Comparison of ENCODE assay signal across 38 mouse cellular contexts in genomic region chr12:58232489-58232888, GRCm38 (mm10). TPM values are rescaled to one million over a fixed set of nuclear protein-coding genes. Genes with fewer than 3 reads are reported as not detected.
"Had no signal": no experiment of that assay in that cellular context is flagged by ENCODE, and none has a peak within 500 bp of the region (broad histone marks: within the 10 kb centered on the region; RNA-seq: fewer than 3 reads in every experiment).

No protein-coding gene starts in this region.

- H3K27me3 ChIP-seq: limb, embryonic 12.5 days; limb, embryonic 13.5 days; limb, embryonic 15.5 days; liver, embryonic 12.5 days; liver, embryonic 13.5 days; liver, embryonic 15.5 days; lung, embryonic 15.5 days; megakaryocyte, embryonic 14.5 days; midbrain, embryonic 12.5 days; midbrain, embryonic 13.5 days; midbrain, embryonic 15.5 days; neural tube, embryonic 12.5 days had no signal

- ATAC-seq: liver, embryonic 12.5 days; liver, postnatal 0 days; lung, postnatal 0 days; midbrain, embryonic 13.5 days; midbrain, embryonic 15.5 days; midbrain, embryonic 16.5 days had no signal

- H3K9me3 ChIP-seq: limb, embryonic 10.5 days; limb, embryonic 12.5 days; limb, embryonic 13.5 days; limb, embryonic 15.5 days; liver, embryonic 12.5 days; liver, embryonic 13.5 days; liver, embryonic 15.5 days; lung, embryonic 15.5 days; megakaryocyte, embryonic 14.5 days; midbrain, embryonic 10.5 days; midbrain, embryonic 12.5 days; midbrain, embryonic 13.5 days; midbrain, embryonic 15.5 days; neural tube, embryonic 12.5 days had no signal

- H3K27ac ChIP-seq: limb, embryonic 10.5 days; limb, embryonic 12.5 days; limb, embryonic 13.5 days; limb, embryonic 15.5 days; liver, embryonic 12.5 days; liver, embryonic 13.5 days; liver, embryonic 14.5 days; liver, embryonic 15.5 days; lung, embryonic 15.5 days; macrophage; midbrain, embryonic 10.5 days; midbrain, embryonic 12.5 days; midbrain, embryonic 13.5 days; midbrain, embryonic 15.5 days; neural tube, embryonic 12.5 days had no signal

- H3K36me3 ChIP-seq: limb, embryonic 10.5 days; limb, embryonic 12.5 days; limb, embryonic 13.5 days; limb, embryonic 15.5 days; liver, embryonic 12.5 days; liver, embryonic 13.5 days; liver, embryonic 15.5 days; lung, embryonic 15.5 days; midbrain, embryonic 10.5 days; midbrain, embryonic 12.5 days; midbrain, embryonic 13.5 days; midbrain, embryonic 15.5 days; neural tube, embryonic 12.5 days had no signal

- DNase-seq: left cerebral cortex, postnatal 4 days; liver; liver, embryonic 13.5 days; liver, postnatal 0 days; lung, adult 18-20 months; lung, adult 2 months; lung, embryonic 14.5 days; lung, postnatal 10 days; lung, postnatal 14 days; lung, postnatal 36 days; lung, postnatal 4 days; midbrain, embryonic 14.5 days had no signal

- H3K4me2 ChIP-seq: limb, embryonic 12.5 days; limb, embryonic 13.5 days; limb, embryonic 15.5 days; liver, embryonic 11.5 days; liver, embryonic 12.5 days; liver, embryonic 13.5 days; liver, embryonic 15.5 days; lung, embryonic 14.5 days; lung, embryonic 15.5 days; midbrain, embryonic 11.5 days; midbrain, embryonic 12.5 days; midbrain, embryonic 13.5 days; midbrain, embryonic 15.5 days; neural tube, embryonic 12.5 days had no signal

- H3K4me3 ChIP-seq: limb, embryonic 10.5 days; limb, embryonic 12.5 days; limb, embryonic 13.5 days; limb, embryonic 15.5 days; liver, embryonic 12.5 days; liver, embryonic 13.5 days; liver, embryonic 15.5 days; lung, embryonic 15.5 days; megakaryocyte, embryonic 14.5 days; midbrain, embryonic 10.5 days; midbrain, embryonic 12.5 days; midbrain, embryonic 13.5 days; midbrain, embryonic 15.5 days; myocyte; neural tube, embryonic 12.5 days had no signal

- H3K4me1 ChIP-seq: limb, embryonic 10.5 days; limb, embryonic 12.5 days; limb, embryonic 13.5 days; limb, embryonic 15.5 days; liver, embryonic 12.5 days; liver, embryonic 13.5 days; liver, embryonic 15.5 days; lung, embryonic 15.5 days; megakaryocyte, embryonic 14.5 days; midbrain, embryonic 10.5 days; midbrain, embryonic 12.5 days; midbrain, embryonic 13.5 days; midbrain, embryonic 15.5 days; neural tube, embryonic 12.5 days had no signal

- H3K9ac ChIP-seq: limb, embryonic 12.5 days; limb, embryonic 13.5 days; limb, embryonic 15.5 days; liver, embryonic 12.5 days; liver, embryonic 13.5 days; liver, embryonic 14.5 days; liver, embryonic 15.5 days; liver, postnatal 0 days; lung, embryonic 14.5 days; lung, embryonic 15.5 days; midbrain, embryonic 12.5 days; midbrain, embryonic 13.5 days; midbrain, embryonic 15.5 days; neural tube, embryonic 12.5 days had no signal

RNA-seq across cellular contexts. Expression of gene Sstr1, which starts 20.9 kb away (rescaled TPM):
- total RNA-seq: liver, adult 2 months; megakaryocyte progenitor cell, adult 5-6 weeks; megakaryocyte, adult 5-6 weeks; megakaryocyte-erythroid progenitor cell, adult 5-6 weeks; monocyte, adult 5-6 weeks had no signal
- polyA plus RNA-seq: liver, adult 2 months; liver, embryonic 11.5 days; liver, embryonic 12.5 days; liver, embryonic 13.5 days; liver, embryonic 15.5 days; liver, embryonic 16.5 days; liver, postnatal 0 days; lung, postnatal 0 days; macrophage; myocyte had no signal

RNA-seq across cellular contexts. Expression of gene Clec14a, which starts 36.6 kb away (rescaled TPM):
- total RNA-seq: megakaryocyte progenitor cell, adult 5-6 weeks; megakaryocyte, adult 5-6 weeks; megakaryocyte-erythroid progenitor cell, adult 5-6 weeks; monocyte, adult 5-6 weeks had no signal
- polyA plus RNA-seq: macrophage had no signal
